Mouse (Mus musculus): ENCODE results near the gene Dlx3. TPM values are rescaled to one million over a fixed set of nuclear protein-coding genes. Genes with fewer than 3 reads are reported as not detected.
A peak's percentile ranks its signal among the peaks of the same experiment; 100 is the strongest.

The Dlx3 gene
- total and polyA plus RNA-seq, 2 experiments from 2014 or later: 0.14 TPM; not detected in 1

DNA sequence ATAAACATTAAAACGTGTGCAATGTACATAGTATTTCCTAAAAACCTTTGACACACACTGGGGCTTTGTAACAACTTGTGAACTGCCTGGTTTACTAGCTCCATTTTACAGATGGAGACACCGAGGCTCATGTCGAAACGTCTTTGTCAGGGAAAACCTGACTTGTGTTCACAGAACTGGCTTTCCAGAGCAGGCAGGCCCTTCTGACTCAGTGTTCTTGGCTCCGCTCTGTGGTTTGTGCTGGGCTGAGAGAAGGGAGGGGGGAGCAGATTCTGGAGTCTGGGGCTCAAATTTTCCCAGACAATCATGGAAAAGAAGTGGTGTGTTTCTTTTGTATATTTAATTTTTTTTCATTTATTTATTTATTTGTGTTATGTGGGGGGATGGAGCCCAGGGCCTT, 33.8 kb downstream of the Dlx3 start:
- TF ChIP-seq CTCF (IDR thresholded peaks at IDR 0.05; ENCODE audit: low read depth): no peak
- Histone ChIP-seq H3K27ac (ENCODE audit: low read depth, low read length) (no peak overlapping the region), H3K4me2 (ENCODE audit: low read depth) (no peak overlapping the region), H3K4me1 (ENCODE audit: insufficient read depth) (0 out of 2 replicates have a peak, but pooled peaks cover 6% of the 10 kb centered on the region), H3K9me3 (ENCODE audit: low read length) (no peaks in the 10 kb centered on the region), H3K36me3 (ENCODE audit: insufficient read depth) (no peaks in the 10 kb centered on the region), H3K27me3 (ENCODE audit: insufficient read depth, low read length) (peaks cover 34% of the 10 kb centered on the region), H3K4me3 (ENCODE audit: low read depth, low read length) (no peak overlapping the region), H3K9ac (no peak overlapping the region)
- WGBS: 79% methylated on average over 5 of the region's 5 CpGs
- ATAC-seq (no peak), DNase-seq (no peak)

DNA sequence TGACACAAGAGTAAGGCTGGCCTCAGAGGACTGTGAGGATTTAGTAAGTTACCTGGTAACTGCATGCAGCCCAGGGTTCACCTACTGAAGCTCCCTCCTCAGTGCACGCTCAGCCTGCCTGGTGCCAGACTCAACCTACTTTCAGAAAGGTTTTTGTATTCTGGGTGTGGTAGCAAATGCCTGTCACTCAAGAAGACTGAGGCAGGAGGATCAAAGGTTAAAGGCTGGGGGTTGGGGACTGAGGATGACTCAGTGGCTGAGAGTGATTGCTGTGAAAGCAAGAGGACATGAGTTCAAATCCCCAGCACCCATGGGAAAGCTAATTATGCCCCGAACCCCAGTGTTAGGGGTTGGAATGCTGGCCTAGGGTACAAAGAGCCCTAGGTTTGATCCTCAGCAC, 35.6 kb downstream of the Dlx3 start:
- H3K9ac ChIP-seq: no peak overlapping the region
- no peaks in the 10 kb centered on the region for H3K36me3 ChIP-seq (ENCODE audit: insufficient read depth)
- DNase-seq (no peak), ATAC-seq (no peak)
- no peaks in the 10 kb centered on the region for H3K9me3 ChIP-seq (ENCODE audit: low read length)
- H3K27ac ChIP-seq (ENCODE audit: low read depth, low read length): no peak overlapping the region
- no peak overlapping the region for H3K4me2 ChIP-seq (ENCODE audit: low read depth)
- no peak overlapping the region for H3K4me3 ChIP-seq (ENCODE audit: low read depth, low read length)
- peaks cover 20% of the 10 kb centered on the region for H3K27me3 ChIP-seq (ENCODE audit: insufficient read depth, low read length)
- no peak for TF ChIP-seq CTCF (IDR thresholded peaks at IDR 0.05; ENCODE audit: low read depth)
- H3K4me1 ChIP-seq (ENCODE audit: insufficient read depth): 0 out of 2 replicates have a peak, but pooled peaks cover 1% of the 10 kb centered on the region
- WGBS: 81% methylated on average over 2 of the region's 2 CpGs

DNA sequence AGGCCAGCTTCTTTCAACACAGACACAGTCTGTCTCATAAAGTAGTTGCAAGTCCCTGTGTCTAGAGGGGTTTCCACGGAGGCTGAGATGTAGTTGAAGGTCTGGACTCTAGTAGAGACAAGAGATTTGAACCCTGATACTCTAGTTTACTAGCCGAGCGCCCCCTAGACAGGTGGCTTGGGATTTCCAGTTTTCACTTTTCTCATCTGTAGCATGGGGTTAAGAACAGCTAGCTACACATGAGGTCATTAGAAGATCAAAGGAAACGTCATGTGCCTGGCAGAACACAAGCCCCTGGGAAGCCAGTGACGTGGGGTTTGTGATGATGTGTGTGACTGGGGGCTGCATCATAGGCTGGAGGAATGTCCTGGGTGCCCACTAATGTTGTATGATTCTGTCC, 37.4 kb downstream of the Dlx3 start:
- Histone ChIP-seq H3K4me2 (ENCODE audit: low read depth) (no peak overlapping the region), H3K9me3 (ENCODE audit: low read length) (no peaks in the 10 kb centered on the region), H3K4me3 (ENCODE audit: low read depth, low read length) (no peak overlapping the region), H3K27me3 (ENCODE audit: insufficient read depth, low read length) (peaks cover 8% of the 10 kb centered on the region; the same call in 1 of the 2 replicates), H3K9ac (no peak overlapping the region), H3K4me1 (ENCODE audit: insufficient read depth) (no peaks in the 10 kb centered on the region), H3K27ac (ENCODE audit: low read depth, low read length) (no peak overlapping the region), H3K36me3 (ENCODE audit: insufficient read depth) (no peaks in the 10 kb centered on the region)
- ATAC-seq (no peak), DNase-seq (no peak)
- no peak for TF ChIP-seq CTCF (IDR thresholded peaks at IDR 0.05; ENCODE audit: low read depth)
- WGBS: 62% methylated on average over 5 of the region's 5 CpGs

DNA sequence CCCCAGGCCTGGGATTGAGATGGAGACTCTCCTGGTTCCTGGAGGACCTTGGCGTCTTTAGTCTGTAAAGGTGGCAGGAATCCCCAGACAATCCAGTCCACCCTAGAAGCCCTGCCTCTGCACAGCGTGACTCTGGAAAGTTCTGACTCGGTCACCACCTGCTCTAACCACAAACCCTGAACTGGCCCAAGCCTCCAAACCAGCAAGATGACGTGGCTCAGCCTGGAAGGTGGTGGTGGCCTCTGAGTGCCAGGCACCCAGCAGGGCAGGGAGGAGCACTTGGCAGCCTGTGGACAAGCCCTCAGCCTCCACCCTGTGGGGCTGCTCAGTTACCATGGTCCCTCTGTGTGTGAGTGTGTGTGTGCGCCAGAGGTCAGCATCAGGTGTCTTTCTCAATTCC, 38.0 kb downstream of the Dlx3 start:
- Histone ChIP-seq H3K36me3 (ENCODE audit: insufficient read depth) (no peaks in the 10 kb centered on the region), H3K9ac (no peak overlapping the region), H3K4me2 (ENCODE audit: low read depth) (no peak overlapping the region), H3K4me1 (ENCODE audit: insufficient read depth) (no peaks in the 10 kb centered on the region), H3K27ac (ENCODE audit: low read depth, low read length) (no peak overlapping the region), H3K9me3 (ENCODE audit: low read length) (no peaks in the 10 kb centered on the region), H3K27me3 (ENCODE audit: insufficient read depth, low read length) (peaks cover 3% of the 10 kb centered on the region; the same call in 1 of the 2 replicates), H3K4me3 (ENCODE audit: low read depth, low read length) (no peak overlapping the region)
- no peak for TF ChIP-seq CTCF (IDR thresholded peaks at IDR 0.05; ENCODE audit: low read depth)
- DNase-seq (no peak), ATAC-seq (no peak)
- 67% methylated on average over 5 of the region's 5 CpGs for WGBS

DNA sequence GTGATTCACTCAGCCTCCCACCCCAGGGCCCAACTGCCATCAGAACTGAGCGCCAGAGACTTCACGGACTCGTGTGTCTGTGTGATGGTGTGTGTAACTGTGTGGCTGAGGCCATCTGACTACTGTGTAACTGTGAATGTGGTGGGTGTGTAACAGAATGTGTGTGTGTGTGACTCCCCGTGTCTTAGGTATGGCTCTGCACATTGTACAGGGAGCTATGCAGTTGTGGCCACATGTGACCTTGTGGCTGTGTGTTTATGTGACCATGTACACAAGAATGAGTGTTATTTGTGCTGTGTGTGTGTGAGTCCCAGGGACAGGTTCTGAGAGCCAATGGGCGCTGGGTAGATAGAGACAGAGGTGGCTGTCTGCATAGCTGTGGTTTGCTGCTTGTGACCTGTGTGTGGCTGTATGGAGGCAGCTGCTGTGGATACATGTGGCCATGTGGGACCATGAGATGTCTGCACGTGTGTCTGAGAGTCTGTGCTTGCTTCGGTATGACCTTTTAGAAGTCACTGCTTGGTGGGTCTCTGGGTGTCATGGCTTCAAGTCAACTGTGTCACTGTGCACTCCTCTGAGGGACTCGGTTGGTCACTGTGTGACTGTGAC, 39.9 kb downstream of the Dlx3 start:
- H3K9ac ChIP-seq: no peak overlapping the region
- no peak for ATAC-seq
- H3K9me3 ChIP-seq (ENCODE audit: low read length): no peaks in the 10 kb centered on the region
- no peaks in the 10 kb centered on the region for H3K4me1 ChIP-seq (ENCODE audit: insufficient read depth)
- no peak for DNase-seq
- no peak overlapping the region for H3K4me2 ChIP-seq (ENCODE audit: low read depth)
- H3K27me3 ChIP-seq (ENCODE audit: insufficient read depth, low read length): no peaks in the 10 kb centered on the region
- no peak overlapping the region for H3K4me3 ChIP-seq (ENCODE audit: low read depth, low read length)
- TF ChIP-seq CTCF (IDR thresholded peaks at IDR 0.05; ENCODE audit: low read depth): no peak
- no peaks in the 10 kb centered on the region for H3K36me3 ChIP-seq (ENCODE audit: insufficient read depth)
- no peak overlapping the region for H3K27ac ChIP-seq (ENCODE audit: low read depth, low read length)
- 88% methylated on average over 8 of the region's 8 CpGs for WGBS

DNA sequence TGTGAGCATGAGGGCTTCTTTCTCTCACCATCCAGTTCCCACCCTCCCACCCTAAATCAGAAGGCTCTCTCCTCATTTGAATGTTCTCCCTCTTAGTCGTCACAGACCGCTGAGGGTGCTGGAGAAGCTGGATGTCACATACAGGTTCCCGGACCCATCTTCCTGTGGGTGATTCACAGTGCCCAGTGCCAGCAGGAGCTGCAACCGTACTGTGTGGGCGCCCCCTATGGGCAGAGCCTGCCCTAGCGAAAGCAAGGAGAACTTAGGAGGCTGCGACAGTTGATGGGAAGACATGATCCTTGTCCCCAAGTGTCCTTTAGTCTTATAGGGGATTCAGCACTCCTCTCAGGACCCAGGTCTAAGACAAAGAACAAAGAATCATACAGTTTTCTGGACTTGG, 40.8 kb downstream of the Dlx3 start:
- ATAC-seq (no peak), DNase-seq (no peak)
- peak; percentile 18; the same call in 1 of the 2 replicates for TF ChIP-seq CTCF (IDR thresholded peaks at IDR 0.05; ENCODE audit: low read depth)
- Histone ChIP-seq H3K9me3 (ENCODE audit: low read length) (no peaks in the 10 kb centered on the region), H3K36me3 (ENCODE audit: insufficient read depth) (no peaks in the 10 kb centered on the region), H3K4me1 (ENCODE audit: insufficient read depth) (no peaks in the 10 kb centered on the region), H3K4me3 (ENCODE audit: low read depth, low read length) (no peak overlapping the region), H3K4me2 (ENCODE audit: low read depth) (no peak overlapping the region), H3K9ac (no peak overlapping the region), H3K27ac (ENCODE audit: low read depth, low read length) (no peak overlapping the region), H3K27me3 (ENCODE audit: insufficient read depth, low read length) (no peaks in the 10 kb centered on the region)
- 49% methylated on average over 7 of the region's 7 CpGs for WGBS

DNA sequence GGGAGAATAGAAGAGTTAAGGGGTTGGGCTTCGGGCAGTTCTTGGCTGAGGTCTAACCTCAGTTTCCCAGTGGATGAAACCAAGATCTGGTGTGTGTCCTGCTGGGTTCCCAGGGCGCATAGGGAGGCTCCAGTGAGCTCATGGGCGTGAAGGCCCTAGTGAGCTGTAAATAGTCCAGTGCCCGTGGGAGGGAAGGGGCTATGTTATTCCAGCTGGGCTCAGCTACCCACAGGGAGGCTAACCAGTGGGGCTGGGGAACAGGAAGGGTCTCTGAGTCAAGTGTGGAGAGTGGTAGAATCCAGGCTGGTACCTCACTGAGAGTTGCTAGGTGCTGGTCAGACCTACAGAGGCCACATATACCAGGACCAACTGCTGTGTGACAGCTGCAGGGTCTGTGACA, 41.8 kb downstream of the Dlx3 start:
- 72% methylated on average over 4 of the region's 4 CpGs for WGBS
- Histone ChIP-seq H3K36me3 (ENCODE audit: insufficient read depth) (no peaks in the 10 kb centered on the region), H3K27ac (ENCODE audit: low read depth, low read length) (no peak overlapping the region), H3K4me3 (ENCODE audit: low read depth, low read length) (no peak overlapping the region), H3K9me3 (ENCODE audit: low read length) (no peaks in the 10 kb centered on the region), H3K4me1 (ENCODE audit: insufficient read depth) (no peaks in the 10 kb centered on the region), H3K4me2 (ENCODE audit: low read depth) (no peak overlapping the region), H3K9ac (no peak overlapping the region), H3K27me3 (ENCODE audit: insufficient read depth, low read length) (no peaks in the 10 kb centered on the region)
- DNase-seq (no peak), ATAC-seq (no peak)
- TF ChIP-seq CTCF (IDR thresholded peaks at IDR 0.05; ENCODE audit: low read depth): no peak
